Mouse (Mus musculus): ENCODE data around the gene Zbtb42.

Gene Zbtb42

DNA sequence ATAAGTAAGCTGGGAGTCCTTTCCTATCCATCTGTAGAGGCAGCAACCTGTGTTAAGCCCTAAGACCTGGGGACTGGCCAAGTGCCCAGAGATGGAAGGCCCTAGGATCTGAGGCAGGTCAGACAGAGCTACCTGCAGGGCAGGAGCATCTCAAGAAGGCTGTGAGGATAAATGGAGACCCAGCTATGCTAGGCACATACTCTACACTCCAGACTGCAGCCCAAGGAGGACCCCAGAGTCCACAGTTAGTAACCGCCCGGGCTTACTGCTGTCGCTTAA lies 17.4 kb upstream of the Zbtb42 start:
- DNase-seq (ENCODE audit: low read depth, low spot score) = no peak

GRCm38 (mm10) chr12:112661851-112662250 lies 16.8 kb upstream of the Zbtb42 start:
- no peak for DNase-seq (ENCODE audit: low read depth, low spot score)

GRCm38 (mm10) chr12:112663303-112663702 lies 15.3 kb upstream of the Zbtb42 start:
- no peak for DNase-seq (ENCODE audit: low read depth, low spot score)

GRCm38 (mm10) chr12:112663716-112664115 lies 14.9 kb upstream of the Zbtb42 start:
- no peak for DNase-seq (ENCODE audit: low read depth, low spot score)

DNA sequence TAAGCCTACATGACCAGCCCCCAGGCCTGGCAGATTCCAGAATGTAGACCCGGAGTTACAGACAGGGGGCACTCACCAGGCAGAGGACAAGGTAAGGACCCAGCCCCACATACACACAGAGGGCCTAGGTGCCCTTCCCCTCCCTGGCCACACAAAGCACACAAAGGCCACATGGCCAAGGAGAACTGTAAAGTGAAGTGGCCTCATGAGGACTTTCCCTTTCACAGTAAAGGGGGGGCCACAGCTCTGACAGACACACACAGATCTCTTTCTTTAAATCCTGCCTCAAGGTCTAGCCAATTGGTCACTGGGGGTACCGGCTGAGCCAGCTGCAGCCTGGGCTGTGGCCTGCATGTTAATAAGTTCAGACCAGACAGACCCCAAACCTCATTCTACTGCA lies 14.5 kb upstream of the Zbtb42 start:
- no peak for DNase-seq (ENCODE audit: low read depth, low spot score)

DNA sequence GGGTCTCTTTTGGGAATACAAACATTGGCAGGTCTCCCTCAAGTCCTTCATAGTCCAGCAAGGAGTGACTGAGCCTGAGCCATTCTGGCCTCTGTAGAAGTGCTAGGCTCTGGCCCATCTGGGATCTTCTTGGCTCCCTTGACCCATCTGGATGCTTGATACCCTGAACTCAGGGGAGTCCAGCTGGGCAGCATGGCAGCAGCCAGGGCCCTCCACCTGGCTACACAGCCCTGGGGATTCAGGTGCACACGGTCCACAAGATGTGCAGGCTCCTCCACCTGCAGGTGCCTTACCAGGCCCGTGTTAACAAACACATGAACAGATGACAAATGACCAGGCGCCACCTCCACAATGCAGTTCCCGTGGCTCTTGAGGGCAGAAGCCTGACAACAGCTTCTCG lies 14.0 kb upstream of the Zbtb42 start:
- DNase-seq (ENCODE audit: low read depth, low spot score) = no peak

DNA sequence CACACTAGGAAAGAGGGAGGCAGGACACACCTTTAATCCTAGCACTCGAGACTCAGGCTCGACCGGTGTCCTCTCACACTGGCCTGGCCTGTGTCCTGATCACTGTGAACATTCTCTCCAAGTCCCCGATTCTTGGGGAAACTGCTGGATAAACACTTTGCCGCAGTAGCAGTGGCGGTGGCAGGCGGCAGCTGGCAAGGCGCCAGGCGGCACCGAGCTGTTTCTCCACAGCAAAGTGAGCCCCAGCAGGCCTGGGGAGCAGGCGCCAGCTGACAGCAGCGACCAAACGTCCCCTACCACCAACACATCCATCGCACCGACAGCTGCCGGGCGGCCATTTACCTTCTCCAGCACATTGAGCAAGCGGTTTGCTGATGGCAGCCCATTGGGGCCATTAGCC lies 13.2 kb upstream of the Zbtb42 start:
- no peak for DNase-seq (ENCODE audit: low read depth, low spot score)

- no peak for DNase-seq (ENCODE audit: low read depth, low spot score)
Measured at GRCm38 (mm10) chr12:112665881-112666544, 12.6 kb upstream of the Zbtb42 start.

- no peak for DNase-seq (ENCODE audit: low read depth, low spot score)
Measured at GRCm38 (mm10) chr12:112667619-112668297, 10.9 kb upstream of the Zbtb42 start.

DNA sequence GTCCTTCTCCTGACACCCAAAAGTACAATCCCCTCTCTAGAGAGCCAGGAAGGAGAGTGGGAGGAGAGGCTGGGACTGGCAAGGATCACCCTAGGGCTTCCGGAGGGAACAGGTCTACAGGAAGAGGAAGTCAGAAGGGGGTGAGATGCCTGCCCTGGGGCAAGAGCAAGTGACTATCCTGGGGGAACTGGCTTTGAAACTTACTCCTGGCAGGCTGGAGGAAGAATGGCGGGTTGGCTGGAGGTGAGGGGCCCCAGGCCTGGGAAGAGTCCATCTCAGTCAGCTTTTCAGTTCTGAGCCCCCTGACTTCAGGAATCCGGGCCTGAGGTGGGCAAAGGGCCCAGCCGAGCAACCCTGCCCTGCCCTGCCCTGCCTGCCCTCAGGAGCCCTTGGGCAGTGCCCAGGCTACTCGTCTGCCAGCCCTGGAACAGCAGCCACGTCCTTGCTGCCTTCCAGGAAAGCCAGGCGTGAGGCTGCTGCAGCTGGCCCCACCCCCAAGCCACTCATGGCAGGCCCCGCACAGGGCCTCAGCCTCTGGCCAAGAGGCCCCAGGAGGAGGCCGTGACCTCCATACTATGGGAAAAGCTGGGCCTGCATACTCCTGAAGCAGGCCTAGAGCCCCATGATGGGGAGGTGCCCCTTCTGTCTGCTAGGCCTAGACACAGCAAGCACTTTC lies 7.8 kb upstream of the Zbtb42 start:
- DNase-seq (ENCODE audit: low read depth, low spot score) = no peak

- peak; percentile 72 for DNase-seq (ENCODE audit: low read depth, low spot score)
Measured at GRCm38 (mm10) chr12:112671891-112672290, 6.7 kb upstream of the Zbtb42 start.

DNA sequence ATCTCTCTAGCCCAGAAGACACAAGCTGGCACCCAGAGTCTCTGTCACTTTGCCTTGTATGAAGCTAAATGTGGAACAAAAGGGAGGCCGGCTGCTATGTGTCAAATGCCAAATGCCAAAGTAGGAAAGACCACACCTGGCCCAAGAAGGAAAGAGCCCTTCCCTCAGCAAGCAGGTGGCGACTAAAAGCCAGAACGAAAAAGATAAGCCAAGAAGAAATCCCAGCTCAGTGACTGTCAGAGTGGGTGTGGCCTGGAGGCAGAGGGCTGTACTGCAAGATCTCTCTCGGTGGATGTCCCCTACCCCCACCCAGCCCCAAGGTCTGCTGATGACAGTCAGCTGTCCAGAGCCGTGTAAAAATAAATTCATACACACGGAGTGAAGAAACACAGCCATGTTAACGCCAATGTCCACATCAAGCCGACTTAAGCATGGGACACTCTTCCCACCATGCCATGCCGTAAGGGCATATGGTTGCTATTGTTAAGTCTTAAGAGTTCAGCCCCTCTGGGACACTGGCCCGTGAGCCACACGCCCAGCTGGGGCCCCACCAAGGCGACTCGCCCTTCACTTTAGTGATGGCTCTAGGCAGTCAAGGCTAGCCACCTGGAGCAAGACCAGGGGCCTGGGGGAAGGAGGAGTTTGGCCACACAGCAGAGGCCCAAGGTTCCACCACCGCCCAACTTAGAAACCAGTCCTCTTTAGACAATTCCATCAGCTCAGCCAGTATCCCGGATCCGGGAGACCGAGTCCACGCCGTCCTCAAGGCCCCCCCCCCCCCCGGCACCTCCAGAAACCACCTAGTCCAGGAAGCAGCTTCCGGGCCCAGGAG lies 5.7 kb upstream of the Zbtb42 start:
- DNase-seq (ENCODE audit: low read depth, low spot score) = peak; percentile 37

DNA sequence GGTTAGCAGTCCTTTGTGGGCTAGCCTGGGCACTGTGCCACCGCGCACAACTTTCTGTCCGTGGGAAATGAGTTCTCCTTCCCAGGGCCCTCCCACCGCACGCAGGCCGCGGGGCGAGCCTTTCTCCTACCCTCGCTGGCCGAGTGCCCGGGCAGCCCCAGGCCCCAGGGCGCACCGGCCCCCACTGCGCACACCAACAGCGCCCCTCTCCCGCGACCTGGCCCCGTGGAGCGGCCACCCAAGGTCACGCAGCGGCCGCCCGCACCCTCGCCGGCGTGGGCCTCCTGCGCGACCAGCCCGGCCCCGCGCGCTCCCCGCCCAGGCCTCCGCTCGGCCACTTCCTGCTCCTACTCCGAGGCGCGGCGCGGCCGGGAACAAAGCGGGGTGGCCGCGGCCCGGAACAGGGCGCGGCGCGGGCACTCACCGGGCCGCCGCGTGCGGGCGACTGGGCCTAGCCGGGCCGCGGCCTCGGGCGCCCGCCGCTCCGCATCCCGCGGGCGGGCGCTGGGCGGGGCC lies 5.0 kb upstream of the Zbtb42 start:
- no peak for DNase-seq (ENCODE audit: low read depth, low spot score)

- peak; percentile 42 for DNase-seq (ENCODE audit: low read depth, low spot score)
Measured at GRCm38 (mm10) chr12:112674132-112675011, 4.3 kb upstream of the Zbtb42 start, which contains the start of gene Akt1. Gene Akt1 (minus strand): TSS chr12:112674884.

GRCm38 (mm10) chr12:112675245-112676035 lies 3.2 kb upstream of the Zbtb42 start:
- DNase-seq (ENCODE audit: low read depth, low spot score) = peak; percentile 95

- no peak for DNase-seq (ENCODE audit: low read depth, low spot score)
Measured at GRCm38 (mm10) chr12:112677076-112677475, 1.6 kb upstream of the Zbtb42 start.

- DNase-seq (ENCODE audit: low read depth, low spot score) = no peak
Measured at GRCm38 (mm10) chr12:112677943-112678554, 579 bp upstream of the Zbtb42 start.

- no peak for DNase-seq (ENCODE audit: low read depth, low spot score)
Measured at GRCm38 (mm10) chr12:112679027-112679996, 684 bp downstream of the Zbtb42 start.
